Mouse (Mus musculus): ENCODE results near the gene Lrrc28. TPM values are rescaled to one million over a fixed set of nuclear protein-coding genes. Genes with fewer than 3 reads are reported as not detected.
A peak's percentile ranks its signal among the peaks of the same experiment; 100 is the strongest.

The Lrrc28 gene
- total RNA-seq, 2 experiments from 2014 or later = 32.8 to 35.8 TPM

GRCm38 (mm10) chr7:67646131-67646530 lies 1.1 kb upstream of the Lrrc28 start:
- intact Hi-C loops (cut with DNase I) = no loop called here
- DNase-seq = no peak

- no peak for DNase-seq
- intact Hi-C loops (cut with DNase I) = no loop called here
Observed at GRCm38 (mm10) chr7:67645681-67646014, 580 bp upstream of the Lrrc28 start.

DNA sequence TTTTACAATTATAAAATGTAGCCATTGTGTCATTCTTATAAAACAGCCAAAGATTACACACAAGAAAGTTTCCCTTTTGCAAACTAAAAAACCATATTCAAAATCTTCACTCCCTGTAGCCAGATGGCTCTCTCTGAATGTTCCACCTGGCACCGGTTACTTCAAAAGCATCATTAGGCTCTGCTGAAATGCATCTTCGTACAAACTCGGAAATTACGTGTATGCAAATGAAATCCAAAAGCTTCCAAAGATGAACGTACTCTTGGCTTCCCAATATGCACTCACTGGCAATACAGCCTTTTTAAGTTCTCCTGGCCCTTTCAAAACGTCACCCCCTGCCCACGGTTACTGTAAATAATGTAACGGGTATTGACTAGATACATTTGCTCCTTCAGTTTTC lies 777 bp downstream of the Lrrc28 start:
- intact Hi-C loops (cut with DNase I) = no loop called here
- DNase-seq = no peak

GRCm38 (mm10) chr7:67642955-67643354 lies 2.1 kb downstream of the Lrrc28 start:
- DNase-seq = no peak
- intact Hi-C loops (cut with DNase I) = no loop called here

GRCm38 (mm10) chr7:67639006-67639405 lies 6.1 kb downstream of the Lrrc28 start:
- intact Hi-C loops (cut with DNase I) = no loop called here
- DNase-seq = no peak

- intact Hi-C loops (cut with DNase I) = no loop called here
- no peak for DNase-seq
Observed at GRCm38 (mm10) chr7:67636161-67636560, 8.9 kb downstream of the Lrrc28 start.

DNA sequence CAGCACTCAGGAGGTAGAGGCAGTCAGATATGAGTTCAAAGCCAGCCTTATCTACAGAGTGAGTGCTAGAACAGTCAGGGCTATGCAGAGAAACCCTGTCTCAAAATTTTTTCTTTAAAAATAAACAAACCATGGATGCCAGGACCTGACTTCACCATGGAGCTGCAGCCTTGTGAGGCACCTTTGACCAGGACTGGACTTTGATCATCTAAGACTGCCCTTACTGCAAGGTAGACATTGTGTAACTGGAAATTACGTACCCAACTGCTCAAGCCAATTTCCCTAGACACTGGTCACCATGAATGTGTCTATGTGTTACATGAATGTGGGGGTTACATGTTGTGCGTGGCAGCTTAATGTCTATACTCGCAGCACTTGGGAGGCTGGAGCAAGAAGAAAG lies 10.9 kb downstream of the Lrrc28 start:
- no peak for DNase-seq
- intact Hi-C loops (cut with DNase I) = loop anchor here (5.0 kb wide), 2 partner anchors 792 to 932 kb away; no protein-coding TSS in a partner anchor

GRCm38 (mm10) chr7:67632380-67632779 lies 12.7 kb downstream of the Lrrc28 start:
- intact Hi-C loops (cut with DNase I) = loop anchor here (5.0 kb wide), 2 partner anchors 790 to 930 kb away; no protein-coding TSS in a partner anchor
- no peak for DNase-seq

GRCm38 (mm10) chr7:67630817-67631216 lies 14.3 kb downstream of the Lrrc28 start:
- peak; percentile 80 for DNase-seq

GRCm38 (mm10) chr7:67629681-67630080 lies 15.4 kb downstream of the Lrrc28 start:
- intact Hi-C loops (cut with DNase I) = loop anchor here (2.0 to 5.0 kb wide), 3 partner anchors 387 to 927 kb away; no protein-coding TSS in a partner anchor
- no peak for DNase-seq

More at GRCm38 (mm10) chr7:67630817-67631216, 14.3 kb downstream of the Lrrc28 start:
- intact Hi-C loops (cut with DNase I) = loop anchor here (2.0 to 5.0 kb wide), 3 partner anchors 388 to 929 kb away; no protein-coding TSS in a partner anchor

DNA sequence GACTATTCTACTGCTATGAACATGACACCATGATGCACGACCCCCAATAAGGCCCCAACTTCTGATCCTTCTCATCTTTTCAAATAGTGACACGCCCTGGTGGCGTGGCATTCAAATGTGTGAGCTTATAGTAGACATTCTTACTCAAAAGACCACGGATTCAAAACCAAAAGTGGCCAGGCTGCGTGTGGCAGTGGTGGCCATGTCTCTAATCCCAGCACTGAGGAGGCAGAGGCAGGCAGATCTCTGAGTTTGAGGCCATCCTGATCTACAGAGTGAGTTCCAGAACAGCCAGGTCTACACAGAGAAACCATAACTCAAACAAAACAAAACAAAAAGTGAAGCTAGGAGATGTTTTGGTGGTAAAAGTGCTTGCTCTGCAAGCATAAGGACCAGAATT lies 18.4 kb downstream of the Lrrc28 start:
- intact Hi-C loops (cut with DNase I) = no loop called here
- DNase-seq = no peak

DNA sequence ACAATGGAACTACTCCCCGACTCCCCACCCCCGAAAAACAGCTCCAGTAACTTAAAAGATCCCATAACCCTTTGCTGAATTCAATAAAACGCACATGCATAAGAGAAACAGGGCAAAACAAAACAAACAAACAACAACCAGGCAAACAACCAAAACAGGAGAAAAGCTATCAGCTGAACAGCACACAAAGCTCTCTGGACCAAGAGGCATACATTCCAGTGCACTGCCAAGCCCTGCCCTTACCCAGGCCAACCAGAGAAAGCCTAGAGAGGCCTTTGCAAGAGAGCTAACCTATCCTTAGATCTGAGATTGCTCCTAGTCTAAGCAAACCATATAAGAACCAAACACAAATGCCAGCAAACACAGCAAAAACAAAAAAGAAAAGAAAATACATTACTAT lies 22.9 kb downstream of the Lrrc28 start:
- DNase-seq = no peak
- intact Hi-C loops (cut with DNase I) = loop anchor here (5.0 kb wide), 1 partner anchor 250 kb away; the partner anchor contains the start of gene Mef2a

DNA sequence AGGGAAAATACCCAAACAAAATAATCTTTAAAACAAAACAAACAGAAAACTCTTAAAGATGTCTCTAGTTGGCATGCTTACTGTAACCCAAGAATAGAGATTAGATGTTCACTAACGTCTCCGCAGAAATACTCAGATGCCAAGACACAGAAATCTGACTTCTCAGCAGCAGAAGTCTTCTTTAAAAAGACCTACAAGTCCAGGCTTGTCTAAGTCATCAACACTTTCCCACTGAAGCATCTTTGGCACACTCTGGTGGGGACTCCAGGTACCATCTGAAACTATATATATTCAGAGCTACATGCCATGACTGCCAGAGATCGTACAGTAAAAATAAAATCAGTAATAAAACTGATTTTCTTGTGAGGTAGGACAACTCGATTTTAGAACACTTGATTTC lies 25.2 kb downstream of the Lrrc28 start:
- intact Hi-C loops (cut with DNase I) = loop anchor here (5.0 kb wide), 1 partner anchor 248 kb away; the partner anchor contains the start of gene Mef2a
- peak; percentile 17 for DNase-seq

DNA sequence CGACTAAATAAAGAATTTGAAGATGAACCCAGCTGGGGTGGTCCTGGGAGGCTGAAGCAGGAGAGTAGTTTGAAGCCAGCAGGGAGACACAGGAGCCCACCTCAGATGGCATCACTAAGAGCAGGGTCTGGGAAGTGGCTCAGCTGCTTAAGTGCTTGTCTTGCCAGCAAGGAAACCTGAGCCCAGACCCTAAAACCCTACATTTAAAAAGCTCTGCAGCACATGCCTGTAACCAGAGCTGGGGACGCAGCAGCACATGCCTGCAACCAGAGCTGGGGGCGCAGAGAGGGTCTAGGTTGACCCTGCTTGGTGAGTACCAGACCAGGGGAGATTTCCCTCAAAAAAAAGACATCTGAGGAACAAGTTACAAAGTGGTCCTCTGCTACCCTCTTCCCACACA lies 26.8 kb downstream of the Lrrc28 start:
- intact Hi-C loops (cut with DNase I) = no loop called here
- DNase-seq = no peak

- intact Hi-C loops (cut with DNase I) = no loop called here
- DNase-seq = no peak
Observed at GRCm38 (mm10) chr7:67617646-67618045, 27.4 kb downstream of the Lrrc28 start.

DNA sequence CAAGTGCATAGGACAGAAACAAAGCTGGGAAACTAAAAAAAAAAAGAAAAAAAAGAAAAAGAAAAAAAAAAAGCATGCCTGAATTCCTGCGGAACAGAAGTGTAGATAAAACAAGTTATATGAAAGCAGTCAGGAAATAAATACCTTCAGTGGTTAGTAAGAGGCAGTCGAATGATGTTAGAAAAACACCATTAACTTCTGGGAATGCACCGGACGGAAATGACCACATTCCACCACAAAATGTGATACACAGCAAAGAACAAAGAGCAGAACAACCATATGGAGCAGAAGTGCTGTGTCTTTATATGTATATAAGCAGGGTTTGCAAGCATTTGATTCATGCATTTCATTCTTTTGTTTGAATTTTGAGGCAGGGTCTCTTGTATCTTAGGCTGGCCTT lies 28.2 kb downstream of the Lrrc28 start:
- intact Hi-C loops (cut with DNase I) = no loop called here
- DNase-seq = no peak

DNA sequence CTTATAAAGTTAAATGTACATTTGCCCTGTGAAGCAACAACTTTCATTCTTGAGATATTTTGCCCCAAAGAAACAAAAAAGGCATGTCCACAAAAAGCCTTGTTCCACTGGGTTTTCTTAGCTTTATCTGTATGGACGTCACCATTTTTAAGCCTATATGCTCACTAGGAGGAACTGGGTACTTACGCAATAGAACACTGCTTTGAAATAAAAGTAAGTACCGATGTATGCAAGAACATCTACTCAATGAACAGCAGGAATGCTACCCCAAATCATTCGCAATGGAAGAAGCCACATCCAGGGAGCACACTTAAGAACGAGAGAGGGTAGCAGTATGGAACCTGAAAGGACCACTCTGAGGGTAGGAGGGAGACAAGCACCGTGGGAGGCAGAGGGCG lies 30.6 kb downstream of the Lrrc28 start:
- intact Hi-C loops (cut with DNase I) = no loop called here

GRCm38 (mm10) chr7:67613795-67614463 lies 31.1 kb downstream of the Lrrc28 start:
- no peak for DNase-seq
- intact Hi-C loops (cut with DNase I) = no loop called here

More for the DNA sequence above, 30.6 kb downstream of the Lrrc28 start:
- DNase-seq = no peak

DNA sequence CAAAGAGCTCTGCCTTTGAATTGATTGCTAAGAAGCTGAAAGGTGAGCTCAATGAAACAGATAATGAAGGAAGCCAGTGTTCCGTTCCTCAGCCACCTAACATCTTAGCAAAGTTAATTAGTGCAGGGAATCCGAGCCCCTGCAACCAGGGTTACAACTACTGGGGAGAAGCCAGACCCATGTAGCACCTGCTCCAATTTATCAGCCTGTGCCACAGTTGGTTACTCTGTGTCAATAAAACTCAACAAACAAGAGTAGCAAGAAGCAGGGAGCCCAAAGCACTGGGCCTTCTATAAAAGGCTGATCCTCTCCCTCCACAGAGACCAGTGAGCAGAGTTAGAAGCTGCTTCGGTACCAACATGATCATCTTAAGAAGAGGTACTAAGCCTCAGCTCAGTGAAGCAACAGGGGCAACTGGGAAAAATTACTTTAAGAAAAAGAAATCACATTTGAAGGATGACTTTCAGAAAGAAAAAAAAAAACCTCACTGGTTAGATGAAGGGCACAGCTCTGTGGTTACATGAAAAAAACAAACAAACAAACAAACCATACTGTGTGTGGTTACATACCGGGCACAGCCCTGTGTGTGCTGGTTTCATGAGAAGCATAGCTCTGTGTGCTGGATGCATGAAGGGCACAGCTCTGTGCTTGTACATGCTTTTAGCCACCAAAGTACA lies 36.6 kb downstream of the Lrrc28 start:
- DNase-seq = no peak
- intact Hi-C loops (cut with DNase I) = no loop called here

DNA sequence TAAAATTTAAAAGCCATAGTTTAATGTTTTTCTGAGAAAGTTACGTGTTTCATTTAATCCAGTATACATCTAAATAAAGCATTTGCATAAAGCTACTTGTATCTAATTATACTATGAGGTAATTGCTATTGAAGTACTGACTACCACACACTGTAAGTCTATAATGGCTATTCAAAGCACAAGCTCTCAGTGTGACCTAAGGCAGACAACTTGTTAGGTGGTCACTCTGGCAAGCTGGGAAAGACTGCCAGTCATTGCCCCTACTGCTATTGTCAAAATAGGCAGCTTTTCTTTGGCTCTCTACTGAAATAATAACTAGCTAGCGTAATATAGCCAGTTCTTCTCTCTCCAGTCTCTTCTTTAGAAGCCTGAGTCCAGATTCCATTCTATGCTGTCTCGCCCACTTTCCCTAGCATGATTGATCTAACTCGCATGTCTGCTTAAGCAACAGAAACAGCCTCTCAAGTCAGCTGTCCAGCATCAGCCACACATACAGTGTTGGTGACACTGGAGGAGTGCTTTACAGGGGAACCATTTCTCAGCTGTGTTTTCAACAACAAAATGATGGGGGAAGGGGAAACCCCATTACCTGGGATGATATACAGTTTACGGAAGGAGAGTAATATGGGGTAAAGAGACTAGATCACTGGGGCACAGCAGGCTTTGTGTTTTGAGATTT lies 37.3 kb downstream of the Lrrc28 start:
- intact Hi-C loops (cut with DNase I) = no loop called here

DNA sequence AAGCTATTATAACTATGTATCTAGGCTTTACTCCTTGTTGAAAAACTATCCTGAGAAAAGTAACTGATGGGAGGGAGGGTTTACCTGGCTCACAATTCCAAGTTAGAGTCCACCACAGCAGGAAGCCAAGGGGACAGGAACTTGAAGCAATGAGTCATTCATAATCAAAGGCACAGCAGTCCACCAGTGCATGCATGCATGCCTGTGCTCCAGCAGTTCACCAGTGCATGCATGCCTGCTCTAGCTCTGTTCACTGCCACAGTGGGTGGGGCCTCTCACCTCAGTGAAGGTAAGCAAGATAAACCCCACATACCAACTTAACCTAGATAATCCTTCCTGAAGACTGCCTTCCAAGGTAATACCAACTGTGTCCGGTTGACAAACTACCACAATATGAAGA lies 38.8 kb downstream of the Lrrc28 start:
- no peak for DNase-seq
- intact Hi-C loops (cut with DNase I) = no loop called here

More for the DNA sequence above, 37.3 kb downstream of the Lrrc28 start:
- DNase-seq = no peak
